Mouse (Mus musculus): ENCODE data around the gene Phactr3.

The Phactr3 gene

GRCm38 (mm10) chr2:178135713-178136112, 16.9 kb downstream of the Phactr3 start:
- DNase-seq (ENCODE audit: low spot score in 2 of 2) = no peak

GRCm38 (mm10) chr2:178137518-178137917, 18.7 kb downstream of the Phactr3 start:
- peak in 1 of 2 experiments; percentile 60 for DNase-seq (ENCODE audit: low spot score in 2 of 2)

- DNase-seq (ENCODE audit: low spot score in 2 of 2) = peak; percentile 75
Observed at GRCm38 (mm10) chr2:178141489-178141922, 22.7 kb downstream of the Phactr3 start.

GRCm38 (mm10) chr2:178142291-178143023, 23.7 kb downstream of the Phactr3 start:
- DNase-seq (ENCODE audit: low spot score in 2 of 2) = peak in 1 of 2 experiments; percentile 48

GRCm38 (mm10) chr2:178143024-178143415, 24.2 kb downstream of the Phactr3 start:
- no peak for DNase-seq (ENCODE audit: low spot score in 2 of 2)

GRCm38 (mm10) chr2:178143898-178144297, 25.1 kb downstream of the Phactr3 start:
- DNase-seq (ENCODE audit: low spot score in 2 of 2) = no peak

GRCm38 (mm10) chr2:178149312-178149711, 30.5 kb downstream of the Phactr3 start:
- DNase-seq (ENCODE audit: low spot score in 2 of 2) = no peak

- DNase-seq (ENCODE audit: low spot score in 2 of 2) = no peak
Observed at GRCm38 (mm10) chr2:178150697-178151096, 31.9 kb downstream of the Phactr3 start.

GRCm38 (mm10) chr2:178153601-178154000, 34.8 kb downstream of the Phactr3 start:
- DNase-seq (ENCODE audit: low spot score in 2 of 2) = no peak

GRCm38 (mm10) chr2:178154129-178154528, 35.4 kb downstream of the Phactr3 start:
- no peak for DNase-seq (ENCODE audit: low spot score in 2 of 2)

- DNase-seq (ENCODE audit: low spot score in 2 of 2) = peak in 1 of 2 experiments; percentile 41
Observed at GRCm38 (mm10) chr2:178154576-178154975, 35.8 kb downstream of the Phactr3 start.

GRCm38 (mm10) chr2:178155176-178155916, 36.6 kb downstream of the Phactr3 start:
- DNase-seq (ENCODE audit: low spot score in 2 of 2) = no peak

GRCm38 (mm10) chr2:178155917-178156282, 37.1 kb downstream of the Phactr3 start:
- DNase-seq (ENCODE audit: low spot score in 2 of 2) = no peak

GRCm38 (mm10) chr2:178158936-178159335, 40.2 kb downstream of the Phactr3 start:
- DNase-seq (ENCODE audit: low spot score in 2 of 2) = peak; percentile 65 to 77

- DNase-seq (ENCODE audit: low spot score in 2 of 2) = no peak
Observed at GRCm38 (mm10) chr2:178163981-178164380, 45.2 kb downstream of the Phactr3 start.

GRCm38 (mm10) chr2:178165943-178166342, 47.2 kb downstream of the Phactr3 start:
- no peak for DNase-seq (ENCODE audit: low spot score in 2 of 2)

GRCm38 (mm10) chr2:178169983-178170382, 51.2 kb downstream of the Phactr3 start:
- no peak for DNase-seq (ENCODE audit: low spot score in 2 of 2)

- DNase-seq (ENCODE audit: low spot score in 2 of 2) = no peak
Observed at GRCm38 (mm10) chr2:178173951-178174350, 55.2 kb downstream of the Phactr3 start.

- DNase-seq (ENCODE audit: low spot score in 2 of 2) = no peak
Observed at GRCm38 (mm10) chr2:178175286-178175931, 56.6 kb downstream of the Phactr3 start.

- no peak for DNase-seq (ENCODE audit: low spot score in 2 of 2)
Observed at GRCm38 (mm10) chr2:178184251-178184650, 65.5 kb downstream of the Phactr3 start.

- no peak for DNase-seq (ENCODE audit: low spot score in 2 of 2)
Observed at GRCm38 (mm10) chr2:178184862-178185261, 66.1 kb downstream of the Phactr3 start.

- DNase-seq (ENCODE audit: low spot score in 2 of 2) = no peak
Observed at GRCm38 (mm10) chr2:178188988-178189387, 70.2 kb downstream of the Phactr3 start.
